Mouse (Mus musculus) stomach, embryonic 15.5 days (tissue): ENCODE data around the gene Neurog1. TPM values are rescaled to one million over a fixed set of nuclear protein-coding genes. Genes with fewer than 3 reads are reported as not detected.

Source experiments
- ATAC-seq: fragments of 200-750 bp; cut with Nextera tagmentation; 2 replicates; pipeline ENCODE4 v1.8.0; 2017; ENCODE audit warnings: low read depth, moderate number of reproducible peaks, moderate TSS enrichment; ENCODE audit not compliant: insufficient read depth, low FRiP score
- H3K27ac ChIP-seq: fragments of 300-500 bp; sonication (generic); 2 replicates; pipeline ENCODE4 v1.5.1; 2015; ENCODE audit warnings: mild to moderate bottlenecking, inconsistent platforms
- H3K27me3 ChIP-seq: fragments of 300-500 bp; sonication (generic); replicated peaks from 2 replicates; pipeline ENCODE4 v1.6.1; 2015; ENCODE audit warnings: inconsistent platforms
- H3K36me3 ChIP-seq: fragments of 300-500 bp; sonication (generic); 2 replicates; pipeline ENCODE4 v1.6.1; 2015; ENCODE audit warnings: inconsistent platforms
- H3K4me1 ChIP-seq: fragments of 300-500 bp; sonication (generic); 2 replicates; pipeline ENCODE4 v1.6.1; 2015; ENCODE audit warnings: inconsistent platforms
- H3K4me2 ChIP-seq: fragments of 300-500 bp; sonication (generic); 2 replicates; pipeline ENCODE4 v1.6.1; 2015; ENCODE audit warnings: mild to moderate bottlenecking, inconsistent platforms
- H3K4me3 ChIP-seq: fragments of 300-500 bp; sonication (generic); replicated peaks from 2 replicates; pipeline ENCODE4 v1.5.1; 2015; ENCODE audit warnings: inconsistent platforms
- H3K9ac ChIP-seq: fragments of 300-500 bp; sonication (generic); 2 replicates; pipeline ENCODE4 v1.6.1; 2015; ENCODE audit warnings: inconsistent platforms
- H3K9me3 ChIP-seq: fragments of 300-500 bp; sonication (generic); 2 replicates; pipeline ENCODE4 v1.6.1; 2016; ENCODE audit warnings: inconsistent platforms
- WGBS: fragments of 180-500 bp; shearing (Covaris S2); methylation state at CpG from one replicate; pipeline ENCODE4 v1.1.7; 2015; 5-methylcytosine and 5-hydroxymethylcytosine counted together
- polyA plus RNA-seq: library from polyadenylated mRNA; unstranded; fragments of >200 nt; fragmentation: Nextera tagmentation; extraction: Ambion mirVana; gene quantifications from 2 replicates; pipeline ENCODE4 v1.2.1, GENCODE M21; 2015

Gene Neurog1
- polyA plus RNA-seq, 1 experiment from 2014 or later = not detected

DNA sequence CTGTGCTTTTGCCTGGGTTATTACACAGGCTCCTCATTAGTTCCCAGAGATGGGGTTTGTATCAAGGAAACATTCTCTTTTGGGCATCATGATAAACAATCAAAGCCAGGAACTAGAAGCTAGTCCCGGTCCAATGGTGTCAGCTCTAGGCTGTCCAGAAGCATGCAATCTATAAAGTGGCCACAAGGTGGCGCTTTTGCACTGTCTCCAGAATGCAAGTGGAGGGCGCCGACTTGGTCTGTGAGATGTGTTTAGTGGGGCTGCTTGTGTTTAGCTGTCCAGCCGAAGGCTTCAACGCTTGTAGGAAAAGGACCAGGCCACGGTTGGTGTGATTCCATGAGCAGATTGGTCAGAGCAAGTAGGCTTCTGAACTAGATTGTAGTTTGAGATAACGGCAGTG lies 27.5 kb upstream of the Neurog1 start:
- WGBS = 15% methylated on average over 8 of the region's 8 CpGs
- Histone ChIP-seq H3K36me3 (no peaks in the 10 kb centered on the region), H3K4me3 (no peak overlapping the region), H3K9me3 (no peaks in the 10 kb centered on the region), H3K4me2 (no peak overlapping the region), H3K9ac (no peak overlapping the region), H3K4me1 (no peaks in the 10 kb centered on the region), H3K27me3 (no peaks in the 10 kb centered on the region), H3K27ac (no peak overlapping the region)
- ATAC-seq = peak; percentile 70; the same call in 1 of the 2 replicates

DNA sequence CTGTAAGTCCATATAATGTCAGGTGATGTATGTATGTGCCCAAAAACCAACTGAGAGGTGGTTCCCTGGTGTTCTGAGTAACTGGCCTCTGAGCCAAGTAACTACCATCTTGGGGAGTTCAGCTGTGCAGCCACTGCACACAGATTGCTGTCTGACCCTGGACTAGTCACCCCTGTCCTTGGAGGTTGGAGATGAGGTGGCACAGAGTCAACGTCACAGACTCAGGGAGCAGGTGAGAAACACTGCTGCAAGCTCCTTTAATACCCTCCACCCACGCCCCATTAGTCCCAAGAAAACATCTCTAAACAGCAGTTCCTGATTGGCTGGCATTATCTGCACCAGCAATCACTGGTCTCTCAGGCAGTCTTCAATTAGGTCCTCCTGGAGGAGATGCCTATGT lies 23.2 kb upstream of the Neurog1 start:
- H3K9ac ChIP-seq = no peak overlapping the region
- WGBS = 57% methylated on average over 2 of the region's 2 CpGs
- no peak overlapping the region for H3K27ac ChIP-seq
- H3K4me3 ChIP-seq = no peak overlapping the region
- no peaks in the 10 kb centered on the region for H3K36me3 ChIP-seq
- no peaks in the 10 kb centered on the region for H3K4me1 ChIP-seq
- H3K27me3 ChIP-seq = no peaks in the 10 kb centered on the region
- H3K9me3 ChIP-seq = no peaks in the 10 kb centered on the region; the same call in 1 of the 2 replicates
- no peak for ATAC-seq
- no peak overlapping the region for H3K4me2 ChIP-seq

GRCm38 (mm10) chr13:56270124-56270523 lies 18.2 kb upstream of the Neurog1 start:
- no peak for ATAC-seq
- no peak overlapping the region for H3K9ac ChIP-seq
- 60% methylated on average over 13 of the region's 13 CpGs for WGBS
- peaks cover 7% of the 10 kb centered on the region; the same call in 1 of the 2 replicates for H3K27me3 ChIP-seq
- H3K4me3 ChIP-seq = no peak overlapping the region
- H3K4me2 ChIP-seq = no peak overlapping the region
- no peak overlapping the region for H3K27ac ChIP-seq
- H3K4me1 ChIP-seq = no peaks in the 10 kb centered on the region
- H3K9me3 ChIP-seq = no peaks in the 10 kb centered on the region; the same call in 1 of the 2 replicates
- H3K36me3 ChIP-seq = no peaks in the 10 kb centered on the region

- H3K27me3 ChIP-seq = peaks cover 17% of the 10 kb centered on the region
- H3K9me3 ChIP-seq = no peaks in the 10 kb centered on the region; the same call in 1 of the 2 replicates
- H3K4me1 ChIP-seq = no peaks in the 10 kb centered on the region
- H3K36me3 ChIP-seq = no peaks in the 10 kb centered on the region
- H3K4me3 ChIP-seq = no peak overlapping the region
- WGBS = 77% methylated on average over 4 of the region's 4 CpGs
- no peak for ATAC-seq
- H3K4me2 ChIP-seq = no peak overlapping the region
- no peak overlapping the region for H3K27ac ChIP-seq
- no peak overlapping the region for H3K9ac ChIP-seq
Measured at GRCm38 (mm10) chr13:56267396-56267795, 15.4 kb upstream of the Neurog1 start.

DNA sequence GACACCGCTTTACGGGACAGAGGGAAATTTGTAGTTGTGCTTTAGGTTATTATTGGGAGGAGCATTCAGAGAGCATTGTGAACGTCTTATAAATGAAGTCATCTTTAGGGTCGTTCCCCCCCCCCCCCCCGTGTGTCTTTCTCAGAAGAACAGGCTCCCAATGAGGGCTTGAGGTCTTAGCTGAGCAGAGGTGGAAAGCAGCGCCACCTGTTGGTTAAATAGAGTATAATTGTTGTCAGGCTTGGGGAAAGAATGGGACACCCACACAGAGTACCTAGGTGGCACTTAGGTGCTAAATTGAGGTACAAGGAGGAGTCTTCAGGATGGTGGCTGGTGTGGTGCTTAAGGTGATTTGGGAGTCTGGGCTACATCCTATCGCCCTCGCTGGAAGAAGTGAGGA lies 14.5 kb upstream of the Neurog1 start:
- H3K27me3 ChIP-seq = peaks cover 27% of the 10 kb centered on the region
- no peak overlapping the region for H3K9ac ChIP-seq
- H3K36me3 ChIP-seq = no peaks in the 10 kb centered on the region
- H3K4me2 ChIP-seq = no peak overlapping the region
- H3K9me3 ChIP-seq = no peaks in the 10 kb centered on the region; the same call in 1 of the 2 replicates
- H3K27ac ChIP-seq = no peak overlapping the region
- ATAC-seq = no peak
- no peaks in the 10 kb centered on the region for H3K4me1 ChIP-seq
- no peak overlapping the region for H3K4me3 ChIP-seq
- 35% methylated on average over 8 of the region's 8 CpGs for WGBS

GRCm38 (mm10) chr13:56265661-56266060 lies 13.7 kb upstream of the Neurog1 start:
- Histone ChIP-seq H3K4me1 (no peaks in the 10 kb centered on the region), H3K4me3 (no peak overlapping the region), H3K9me3 (no peaks in the 10 kb centered on the region), H3K36me3 (no peaks in the 10 kb centered on the region), H3K27me3 (peaks cover 34% of the 10 kb centered on the region), H3K9ac (no peak overlapping the region), H3K27ac (no peak overlapping the region), H3K4me2 (no peak overlapping the region)
- WGBS = 57% methylated on average over 5 of the region's 5 CpGs
- no peak for ATAC-seq

DNA sequence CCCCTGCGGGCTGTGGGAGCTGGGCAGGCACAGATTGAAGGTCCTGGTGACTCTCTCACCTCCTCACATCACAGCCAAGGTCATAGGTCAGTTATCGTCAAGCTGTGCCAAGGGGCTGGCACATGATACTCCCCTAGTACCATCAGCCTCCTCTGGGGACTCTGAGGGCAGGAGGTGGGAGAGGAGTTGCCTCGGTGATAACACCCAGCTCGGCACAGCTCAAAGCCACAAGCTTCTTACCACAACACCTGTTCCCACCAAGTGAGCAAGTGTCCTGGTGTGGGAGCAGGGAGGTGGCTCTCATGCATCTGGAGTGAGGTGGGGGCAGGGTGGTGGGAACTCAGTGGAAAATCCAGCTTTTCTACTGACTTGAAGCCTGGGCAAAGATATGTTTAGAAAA lies 10.3 kb upstream of the Neurog1 start:
- H3K9me3 ChIP-seq = no peaks in the 10 kb centered on the region
- no peak for ATAC-seq
- H3K9ac ChIP-seq = no peak overlapping the region
- H3K4me2 ChIP-seq = no peak overlapping the region
- H3K27ac ChIP-seq = no peak overlapping the region
- no peak overlapping the region for H3K4me3 ChIP-seq
- H3K4me1 ChIP-seq = peaks cover 10% of the 10 kb centered on the region
- peaks cover 66% of the 10 kb centered on the region for H3K27me3 ChIP-seq
- no peaks in the 10 kb centered on the region for H3K36me3 ChIP-seq
- WGBS = 47% methylated on average over 4 of the region's 4 CpGs

GRCm38 (mm10) chr13:56260344-56260780 lies 8.4 kb upstream of the Neurog1 start:
- Histone ChIP-seq H3K36me3 (no peaks in the 10 kb centered on the region), H3K9me3 (no peaks in the 10 kb centered on the region), H3K9ac (no peak overlapping the region), H3K4me3 (no peak overlapping the region), H3K4me1 (peaks cover 10% of the 10 kb centered on the region), H3K27me3 (peaks cover 77% of the 10 kb centered on the region), H3K27ac (no peak overlapping the region), H3K4me2 (no peak overlapping the region)
- 4% methylated on average over 17 of the region's 17 CpGs for WGBS
- no peak for ATAC-seq

DNA sequence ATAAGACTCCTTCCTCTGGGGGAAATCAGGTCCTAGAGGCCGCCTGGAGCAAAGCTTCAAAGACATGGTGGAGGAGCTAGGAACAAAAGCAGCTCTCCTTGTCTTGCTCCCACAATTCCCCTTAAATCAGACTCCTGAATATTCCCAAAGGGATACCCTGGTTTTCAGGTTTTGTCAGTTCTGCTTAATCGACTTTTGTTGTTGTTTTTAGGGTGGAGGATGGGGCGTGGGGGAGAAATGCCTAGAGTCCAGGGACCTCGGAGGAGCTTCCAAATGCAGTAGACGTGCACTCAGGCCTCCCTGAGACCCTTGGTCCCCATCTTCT lies 7.9 kb upstream of the Neurog1 start:
- H3K9ac ChIP-seq = no peak overlapping the region
- no peaks in the 10 kb centered on the region for H3K36me3 ChIP-seq
- peaks cover 82% of the 10 kb centered on the region for H3K27me3 ChIP-seq
- no peaks in the 10 kb centered on the region for H3K9me3 ChIP-seq
- no peak overlapping the region for H3K4me3 ChIP-seq
- ATAC-seq = no peak
- no peak overlapping the region for H3K27ac ChIP-seq
- WGBS = 6% methylated on average over 5 of the region's 5 CpGs
- H3K4me1 ChIP-seq = peaks cover 10% of the 10 kb centered on the region
- H3K4me2 ChIP-seq = no peak overlapping the region

- no peaks in the 10 kb centered on the region for H3K9me3 ChIP-seq
- ATAC-seq = no peak
- no peak overlapping the region for H3K9ac ChIP-seq
- peaks cover 88% of the 10 kb centered on the region for H3K27me3 ChIP-seq
- H3K4me1 ChIP-seq = peaks cover 10% of the 10 kb centered on the region
- 2% methylated on average over 45 of the region's 55 CpGs for WGBS
- peak overlapping the region; percentile 23; the same call in 1 of the 2 replicates for H3K4me3 ChIP-seq
- peak overlapping the region; percentile 38 for H3K4me2 ChIP-seq
- no peaks in the 10 kb centered on the region for H3K36me3 ChIP-seq
- no peak overlapping the region for H3K27ac ChIP-seq
Measured at GRCm38 (mm10) chr13:56259021-56259925, 7.3 kb upstream of the Neurog1 start.

GRCm38 (mm10) chr13:56258196-56259020 lies 6.4 kb upstream of the Neurog1 start:
- no peak for ATAC-seq
- Histone ChIP-seq H3K36me3 (no peaks in the 10 kb centered on the region), H3K4me1 (peaks cover 10% of the 10 kb centered on the region), H3K4me3 (peak overlapping the region; percentile 23; the same call in 1 of the 2 replicates), H3K9ac (no peak overlapping the region), H3K9me3 (no peaks in the 10 kb centered on the region), H3K27me3 (peaks cover 95% of the 10 kb centered on the region), H3K4me2 (peak overlapping the region; percentile 38), H3K27ac (no peak overlapping the region)
- WGBS = under 1% methylated on average over 52 of the region's 52 CpGs
